Mouse (Mus musculus) testis, adult 2 months (tissue): ENCODE measurements around the gene Tbc1d8. TPM values are rescaled to one million over a fixed set of nuclear protein-coding genes. Genes with fewer than 3 reads are reported as not detected.

Experiments
- H3K27ac ChIP-seq: fragments of 200-500 bp; 2 replicates; pipeline ENCODE4 v1.5.1; 2012; ENCODE audit warnings: low read depth, low read length; ENCODE audit not compliant: control insufficient read depth, insufficient read depth
- H3K27me3 ChIP-seq: fragments of 200-500 bp; 2 replicates; pipeline ENCODE4 v1.6.1; 2012; ENCODE audit warnings: mild to moderate bottlenecking, low read length, moderate library complexity; ENCODE audit not compliant: control insufficient read depth, insufficient read depth
- H3K36me3 ChIP-seq: fragments of 200-500 bp; 2 replicates; pipeline ENCODE4 v1.6.1; 2012; ENCODE audit warnings: mild to moderate bottlenecking, low read length; ENCODE audit not compliant: control insufficient read depth, insufficient read depth
- H3K4me1 ChIP-seq: fragments of 200-500 bp; 2 replicates; pipeline ENCODE4 v1.6.1; 2012; ENCODE audit warnings: low read length; ENCODE audit not compliant: control insufficient read depth, insufficient read depth
- H3K4me3 ChIP-seq: fragments of 200-500 bp; 2 replicates; pipeline ENCODE4 v1.5.1; 2012; ENCODE audit warnings: low read depth, mild to moderate bottlenecking, low read length, moderate library complexity, mixed read lengths; ENCODE audit not compliant: control insufficient read depth
- CTCF ChIP-seq: fragments of 200-500 bp; IDR thresholded peaks from 2 replicates; pipeline ENCODE4 v1.5.1; 2012; ENCODE audit warnings: low read depth, mild to moderate bottlenecking, inconsistent platforms, low read length, moderate library complexity; ENCODE audit not compliant: control insufficient read depth, insufficient read depth, insufficient replicate concordance
- POLR2A ChIP-seq: fragments of 200-500 bp; IDR thresholded peaks from 2 replicates; pipeline ENCODE4 v1.6.1; 2012; ENCODE audit warnings: low read depth, mild to moderate bottlenecking, inconsistent platforms, low read length, moderate library complexity; ENCODE audit not compliant: control insufficient read depth
- polyA plus RNA-seq: library from polyadenylated mRNA; depleted of rRNA; stranded (reverse); fragments of >200 nt; gene quantifications from 2 replicates; pipeline ENCODE4 v1.2.3, GENCODE M21; 2012

The Tbc1d8 gene
- polyA plus RNA-seq, 1 experiment: 10.0 TPM

DNA sequence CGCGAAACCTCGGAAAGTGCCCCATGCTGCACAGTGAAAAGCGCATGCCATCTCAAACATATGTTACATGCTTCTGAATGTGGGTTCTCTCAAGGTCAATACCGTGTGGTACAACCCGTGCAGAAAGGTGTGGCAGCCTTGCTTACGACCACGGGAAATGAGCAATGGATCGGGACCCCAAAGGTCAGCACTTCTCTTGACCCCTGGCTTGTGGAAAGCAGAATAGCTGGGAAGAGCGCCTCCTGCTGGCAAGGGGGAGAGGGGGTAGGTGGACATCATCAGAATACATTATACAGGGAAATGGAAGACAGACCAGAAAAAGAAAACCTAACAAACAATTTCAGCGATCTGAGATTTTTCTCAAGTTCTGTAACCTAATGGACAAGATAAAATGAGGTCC is 19.2 kb upstream of the Tbc1d8 start:
- Histone ChIP-seq H3K36me3 (no peaks in the 10 kb centered on the region), H3K27ac (no peak overlapping the region), H3K4me3 (no peak overlapping the region), H3K27me3 (no peaks in the 10 kb centered on the region), H3K4me1 (no peaks in the 10 kb centered on the region; the same call in 1 of the 2 replicates)
- no peak for TF ChIP-seq POLR2A
- TF ChIP-seq CTCF: peak; percentile 50; the same call in 1 of the 2 replicates

DNA sequence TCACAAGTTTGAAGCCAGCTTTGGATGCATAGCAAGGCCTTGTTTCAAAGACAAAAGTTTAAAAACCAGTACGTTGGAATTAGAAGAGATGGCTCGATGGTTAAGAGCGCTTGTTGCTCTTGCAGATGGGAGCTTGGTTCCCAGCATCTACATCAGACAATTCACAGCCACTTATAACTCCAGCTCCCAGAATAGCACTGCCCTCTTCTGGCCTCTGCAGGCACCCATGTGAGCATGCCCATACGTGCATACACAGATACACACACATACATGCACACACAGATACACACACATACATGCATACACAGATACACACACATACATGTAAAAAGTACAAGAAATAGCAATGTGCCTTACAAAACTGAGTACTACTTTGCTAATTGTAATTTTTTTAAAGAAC is 18.4 kb upstream of the Tbc1d8 start:
- H3K4me1 ChIP-seq: no peaks in the 10 kb centered on the region; the same call in 1 of the 2 replicates
- H3K27me3 ChIP-seq: no peaks in the 10 kb centered on the region
- no peak for TF ChIP-seq CTCF
- TF ChIP-seq POLR2A: no peak
- H3K36me3 ChIP-seq: no peaks in the 10 kb centered on the region
- no peak overlapping the region for H3K27ac ChIP-seq
- H3K4me3 ChIP-seq: no peak overlapping the region

DNA sequence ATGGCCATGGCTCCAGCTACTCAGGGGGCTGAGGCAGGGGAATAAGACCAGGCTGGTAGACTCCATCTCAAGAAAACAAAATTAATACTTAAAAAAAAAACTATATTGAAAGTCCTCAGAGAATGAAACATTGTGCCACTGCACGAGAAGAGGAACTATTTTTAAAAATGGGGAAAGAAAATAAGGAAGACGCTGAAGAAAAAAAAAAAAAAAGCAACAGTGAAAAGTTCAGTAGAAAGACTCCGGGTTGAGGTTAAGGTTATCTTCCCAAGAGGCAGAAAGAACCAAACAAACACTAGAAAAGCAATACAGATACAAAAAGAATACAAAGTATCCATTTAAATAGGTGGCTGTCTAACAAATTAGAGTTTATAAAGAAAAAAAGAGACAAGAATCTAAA is 15.1 kb upstream of the Tbc1d8 start:
- TF ChIP-seq POLR2A (no peak), CTCF (no peak)

DNA sequence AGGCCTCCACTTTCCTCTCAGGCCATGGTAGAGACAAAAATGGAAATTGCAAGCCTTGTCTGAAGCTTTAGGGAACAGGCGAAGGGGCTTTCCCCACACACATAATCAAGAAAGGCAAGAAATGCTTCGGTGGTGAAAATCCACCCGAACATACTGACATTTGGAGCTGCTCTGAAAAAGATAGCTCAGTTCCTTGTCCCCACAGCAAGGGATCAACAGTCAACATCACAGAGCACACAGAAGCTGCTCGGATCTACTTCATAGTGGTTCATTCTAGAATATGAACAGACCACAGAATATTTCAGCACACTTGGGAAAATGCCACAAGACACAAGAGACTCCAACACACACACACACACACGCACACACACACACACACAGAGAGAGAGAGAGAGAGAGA is 14.6 kb upstream of the Tbc1d8 start:
- Histone ChIP-seq H3K4me3 (no peak overlapping the region), H3K36me3 (no peaks in the 10 kb centered on the region), H3K4me1 (no peaks in the 10 kb centered on the region; the same call in 1 of the 2 replicates), H3K27ac (no peak overlapping the region; the same call in 1 of the 2 replicates), H3K27me3 (no peaks in the 10 kb centered on the region)
- TF ChIP-seq CTCF (no peak), POLR2A (no peak)

More for the DNA sequence above, 15.1 kb upstream of the Tbc1d8 start:
- Histone ChIP-seq H3K4me3 (no peak overlapping the region), H3K4me1 (no peaks in the 10 kb centered on the region; the same call in 1 of the 2 replicates), H3K36me3 (no peaks in the 10 kb centered on the region), H3K27ac (no peak overlapping the region), H3K27me3 (no peaks in the 10 kb centered on the region)

DNA sequence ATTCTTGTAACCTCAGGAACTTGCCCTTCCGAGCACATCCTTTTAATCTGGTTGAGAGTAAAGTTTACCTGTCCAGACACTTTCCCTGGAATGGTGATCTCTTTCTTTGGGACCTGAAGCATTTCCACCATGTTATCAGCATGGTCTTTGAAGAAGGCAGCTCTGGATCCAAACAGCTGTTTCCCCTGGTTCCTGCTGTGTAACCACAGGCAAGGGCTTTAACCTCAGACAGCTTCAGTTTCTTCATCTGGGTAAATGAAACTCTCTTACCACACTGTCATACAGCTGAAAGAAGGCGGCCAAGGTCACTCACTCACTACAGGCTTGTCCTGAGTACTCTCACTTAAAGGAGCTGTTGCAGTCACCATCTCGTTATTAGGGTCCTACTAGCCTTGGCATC is 8.8 kb upstream of the Tbc1d8 start:
- TF ChIP-seq CTCF (no peak), POLR2A (no peak)
- H3K27me3 ChIP-seq: no peaks in the 10 kb centered on the region
- no peak overlapping the region for H3K27ac ChIP-seq
- H3K4me3 ChIP-seq: no peak overlapping the region
- H3K36me3 ChIP-seq: no peaks in the 10 kb centered on the region
- H3K4me1 ChIP-seq: no peaks in the 10 kb centered on the region; the same call in 1 of the 2 replicates

DNA sequence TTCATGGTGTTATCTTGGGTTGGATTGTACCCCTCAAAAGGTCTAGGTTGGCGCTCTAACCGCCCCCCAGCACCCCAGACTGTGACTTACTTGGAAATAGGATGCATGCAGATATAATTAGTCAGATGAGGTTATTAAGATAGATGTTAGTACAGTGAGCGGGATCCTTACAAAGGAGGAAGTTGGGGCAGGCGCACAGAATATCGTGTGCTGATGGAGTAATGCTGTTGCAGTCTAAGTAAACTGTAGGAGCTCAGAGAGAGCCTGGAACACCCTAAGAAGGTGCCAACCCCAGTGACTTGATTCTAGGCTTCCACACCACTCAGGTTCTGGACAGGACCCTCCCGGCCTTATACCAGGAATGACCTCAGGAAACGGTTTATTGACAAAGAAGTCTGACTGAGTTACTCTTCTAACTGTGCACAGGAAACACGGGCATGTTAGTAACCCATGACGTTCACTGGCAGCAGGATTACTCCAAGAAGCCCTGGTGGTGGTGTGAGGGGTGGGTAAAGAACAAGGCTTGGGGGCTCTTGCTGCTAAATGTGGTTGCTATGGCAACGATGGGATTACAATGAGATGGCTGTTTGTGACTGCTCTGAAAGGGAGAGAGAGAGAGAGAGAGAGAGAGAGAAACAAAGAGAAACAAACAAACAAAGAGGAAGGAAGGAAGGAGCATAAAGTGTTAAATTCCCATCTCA is 3.7 kb upstream of the Tbc1d8 start:
- Histone ChIP-seq H3K4me3 (no peak overlapping the region), H3K4me1 (peaks cover 11% of the 10 kb centered on the region), H3K27ac (no peak overlapping the region), H3K27me3 (no peaks in the 10 kb centered on the region; the same call in 1 of the 2 replicates), H3K36me3 (no peaks in the 10 kb centered on the region)
- TF ChIP-seq POLR2A: no peak
- TF ChIP-seq CTCF: no peak

DNA sequence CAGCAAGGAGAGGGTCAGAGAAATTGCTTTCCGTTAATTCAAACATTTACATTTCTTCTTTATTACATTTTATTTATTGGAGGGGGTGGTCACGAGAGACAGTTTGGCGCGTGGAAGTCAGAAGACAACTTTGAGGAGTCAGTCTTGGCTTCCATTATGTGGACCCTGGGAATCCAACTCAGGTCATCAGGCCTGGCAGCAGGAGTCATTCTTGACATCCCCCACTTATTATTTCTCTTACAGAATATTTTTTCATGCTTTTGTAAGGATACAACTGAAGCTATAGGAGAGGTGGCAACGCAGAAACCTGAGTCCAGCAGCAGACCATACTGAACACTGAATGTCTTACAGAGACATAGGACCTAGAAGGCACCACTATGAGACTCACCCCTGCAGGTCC is 699 bp upstream of the Tbc1d8 start:
- H3K4me1 ChIP-seq: peaks cover 18% of the 10 kb centered on the region
- H3K27me3 ChIP-seq: no peaks in the 10 kb centered on the region; the same call in 1 of the 2 replicates
- no peaks in the 10 kb centered on the region for H3K36me3 ChIP-seq
- 0 out of 2 replicates have a peak overlapping the region, but pooled peaks have one; percentile 33 for H3K27ac ChIP-seq
- TF ChIP-seq POLR2A (no peak), CTCF (no peak)
- H3K4me3 ChIP-seq: no peak overlapping the region
